Mouse (Mus musculus) hindbrain, embryonic 16.5 days (tissue): ENCODE data around the gene Gcnt1. TPM values are rescaled to one million over a fixed set of nuclear protein-coding genes. Genes with fewer than 3 reads are reported as not detected.

ENCODE experiments used
- ATAC-seq: fragments of 200-750 bp; cut with Nextera tagmentation; 2 replicates; pipeline ENCODE4 v1.8.0; 2017; ENCODE audit warnings: moderate TSS enrichment, moderate library complexity
- H3K27ac ChIP-seq: fragments of 300-500 bp; sonication (generic); 2 replicates; pipeline ENCODE4 v1.5.1; 2014; ENCODE audit warnings: low read depth, mild to moderate bottlenecking, control low read depth, low read length, moderate library complexity
- H3K27me3 ChIP-seq: fragments of 300-500 bp; sonication (generic); replicated peaks from 2 replicates; pipeline ENCODE4 v1.6.1; 2014; ENCODE audit warnings: low read length; ENCODE audit not compliant: control insufficient read depth, insufficient read depth
- H3K36me3 ChIP-seq: fragments of 300-500 bp; sonication (generic); 2 replicates; pipeline ENCODE4 v1.6.1; 2014; ENCODE audit warnings: mild to moderate bottlenecking, low read length, moderate library complexity, mixed read lengths; ENCODE audit not compliant: control insufficient read depth, insufficient read depth
- H3K4me1 ChIP-seq: fragments of 300-500 bp; sonication (generic); 2 replicates; pipeline ENCODE4 v1.6.1; 2014; ENCODE audit warnings: low read depth, low read length; ENCODE audit not compliant: control insufficient read depth, insufficient read depth
- H3K4me2 ChIP-seq: fragments of 300-500 bp; sonication (generic); 2 replicates; pipeline ENCODE4 v1.6.1; 2014; ENCODE audit warnings: mild to moderate bottlenecking, low read length, control low read depth, moderate library complexity
- H3K4me3 ChIP-seq: fragments of 300-500 bp; sonication (generic); 2 replicates; pipeline ENCODE4 v1.5.1; 2014; ENCODE audit warnings: mild to moderate bottlenecking, low read length, control low read depth, moderate library complexity
- H3K9ac ChIP-seq: fragments of 300-500 bp; sonication (generic); 2 replicates; pipeline ENCODE4 v1.6.1; 2014; ENCODE audit warnings: low read depth, mild to moderate bottlenecking, control low read depth, low read length, moderate library complexity
- H3K9me3 ChIP-seq: fragments of 300-500 bp; sonication (generic); 2 replicates; pipeline ENCODE4 v1.6.1; 2014; ENCODE audit warnings: mild to moderate bottlenecking, low read length, moderate library complexity; ENCODE audit not compliant: control insufficient read depth
- WGBS: fragments of 180-500 bp; shearing (Covaris S2); extraction: QIAGEN DNeasy Blood & Tissue Kit; methylation state at CpG from one replicate; pipeline ENCODE4 v1.1.7; 2014; 5-methylcytosine and 5-hydroxymethylcytosine counted together
- polyA plus RNA-seq: library from polyadenylated mRNA; unstranded; fragments of >200 nt; fragmentation: Nextera tagmentation; extraction: Ambion mirVana; gene quantifications from 2 replicates; pipeline ENCODE4 v1.2.1, GENCODE M21; 2015

The Gcnt1 gene
- polyA plus RNA-seq, 1 experiment from 2014 or later = 0.71 TPM

DNA sequence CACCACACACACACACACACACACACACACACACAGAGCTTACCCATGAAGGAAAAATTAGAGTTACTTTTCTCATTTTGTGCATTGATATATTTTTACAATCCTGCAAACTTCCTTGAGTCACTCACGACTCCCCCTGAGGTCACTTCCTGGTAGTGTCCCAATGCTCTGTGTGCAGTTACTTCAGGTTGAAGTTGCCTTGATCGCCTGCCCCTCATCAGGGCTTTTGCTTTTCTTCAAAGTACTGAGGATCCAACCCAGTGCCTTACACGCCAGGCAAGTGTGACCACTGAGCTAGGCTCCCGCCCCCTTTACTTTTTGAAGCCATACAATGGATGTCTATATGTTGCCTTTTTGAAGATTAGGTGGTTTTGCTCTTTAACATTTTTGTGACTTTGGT lies 27.3 kb upstream of the Gcnt1 start:
- Histone ChIP-seq H3K4me1 (peaks cover 4% of the 10 kb centered on the region), H3K9ac (no peak overlapping the region), H3K4me2 (no peak overlapping the region), H3K4me3 (no peak overlapping the region), H3K9me3 (no peaks in the 10 kb centered on the region), H3K27ac (no peak overlapping the region), H3K36me3 (peaks cover 10% of the 10 kb centered on the region), H3K27me3 (no peaks in the 10 kb centered on the region)
- no peak for ATAC-seq
- WGBS = 90% methylated on average over 4 of the region's 4 CpGs

DNA sequence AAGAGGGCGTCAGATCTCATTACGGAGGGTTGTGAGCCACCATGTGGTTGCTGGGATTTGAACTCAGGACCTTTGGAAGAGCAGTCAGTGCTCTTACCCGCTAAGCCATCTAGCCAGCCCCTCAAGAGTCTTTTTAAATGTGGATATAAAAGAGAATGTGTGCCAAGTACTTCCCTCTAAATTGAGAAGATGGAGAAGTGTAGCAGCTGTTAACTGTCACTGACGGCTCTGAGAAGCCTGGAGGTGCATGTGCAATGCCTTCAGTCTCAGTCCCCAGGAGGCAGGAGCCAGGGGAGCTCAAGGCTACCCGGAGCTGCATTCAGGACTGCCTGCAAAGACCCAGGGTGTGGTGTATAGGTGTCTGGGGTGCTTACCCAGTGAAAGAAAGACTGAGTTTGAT lies 25.3 kb upstream of the Gcnt1 start:
- H3K27ac ChIP-seq = no peak overlapping the region
- H3K27me3 ChIP-seq = no peaks in the 10 kb centered on the region
- H3K9me3 ChIP-seq = no peaks in the 10 kb centered on the region
- no peak overlapping the region for H3K9ac ChIP-seq
- H3K4me3 ChIP-seq = no peak overlapping the region
- H3K4me2 ChIP-seq = no peak overlapping the region
- peaks cover 10% of the 10 kb centered on the region for H3K36me3 ChIP-seq
- 82% methylated on average over 5 of the region's 5 CpGs for WGBS
- no peak for ATAC-seq
- H3K4me1 ChIP-seq = peaks cover 9% of the 10 kb centered on the region

DNA sequence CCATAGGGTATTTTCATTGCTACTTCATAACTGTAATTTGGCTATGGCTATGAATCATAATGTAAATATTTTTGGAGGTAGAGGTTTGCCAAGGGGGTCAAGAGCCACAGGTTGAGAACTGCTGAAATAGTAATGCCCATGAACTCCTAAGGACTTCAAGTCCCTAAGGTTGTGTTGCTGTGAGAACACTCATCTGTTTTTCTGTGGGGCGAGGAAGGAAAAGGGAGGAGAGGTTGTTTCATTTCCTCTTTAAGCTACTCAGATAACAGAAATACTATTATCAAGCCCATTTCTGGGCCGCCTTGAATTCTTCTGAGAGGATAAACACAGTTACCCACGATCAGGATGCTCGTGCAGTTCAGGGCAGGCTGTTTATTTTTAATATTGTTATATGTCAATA lies 24.2 kb upstream of the Gcnt1 start:
- Histone ChIP-seq H3K36me3 (peaks cover 10% of the 10 kb centered on the region), H3K4me3 (no peak overlapping the region), H3K4me1 (peaks cover 9% of the 10 kb centered on the region), H3K9ac (no peak overlapping the region), H3K27me3 (no peaks in the 10 kb centered on the region), H3K27ac (no peak overlapping the region), H3K9me3 (no peaks in the 10 kb centered on the region), H3K4me2 (no peak overlapping the region)
- WGBS = 89% methylated on average over 4 of the region's 4 CpGs
- ATAC-seq = no peak

DNA sequence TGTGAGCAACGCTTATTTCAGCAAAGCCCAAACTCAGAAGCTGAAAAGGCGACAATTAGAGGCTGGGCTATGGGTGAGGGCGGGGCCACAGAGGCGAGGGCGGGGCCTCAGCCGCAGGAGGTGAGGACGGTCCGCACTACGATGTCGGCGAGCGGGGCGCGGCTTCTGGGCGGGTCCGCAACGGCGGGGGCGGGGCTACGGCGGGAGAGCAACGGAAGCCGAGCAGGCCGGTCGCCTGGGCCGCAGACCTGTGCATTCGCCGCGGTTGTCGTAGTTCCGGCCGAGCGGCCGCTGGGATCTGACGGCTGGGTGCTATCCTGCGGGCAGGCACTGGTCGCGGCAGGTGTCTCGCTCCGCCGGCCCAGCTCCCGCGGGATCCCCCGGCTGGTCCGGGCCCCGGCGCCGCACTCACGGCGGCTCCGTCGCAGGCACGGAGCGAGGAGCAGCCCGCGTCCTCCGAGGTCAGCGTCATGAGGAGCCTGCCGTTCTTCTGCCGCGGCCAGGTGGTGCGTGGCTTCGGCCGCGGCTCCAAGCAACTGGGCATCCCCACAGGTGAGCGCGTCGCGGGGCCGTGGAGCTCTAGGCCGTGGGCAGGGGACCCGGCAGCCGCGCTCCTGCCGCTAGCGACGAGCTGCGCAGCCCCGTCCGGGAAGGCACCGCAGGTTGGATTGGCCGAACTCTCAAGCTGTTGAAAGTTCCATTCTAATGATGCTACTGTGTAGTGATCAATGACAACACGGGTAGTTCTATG lies 21.4 kb upstream of the Gcnt1 start, which contains the start of gene Rfk:
Gene Rfk (plus strand): TSS at position 203 of the 751 bp plus-strand sequence.
- no peaks in the 10 kb centered on the region for H3K9me3 ChIP-seq
- peak within 1 kb of the TSS; percentile 83 for H3K4me3 ChIP-seq
- H3K27ac ChIP-seq = peak within 1 kb of the TSS; percentile 82
- peak; percentile 99 for ATAC-seq
- H3K27me3 ChIP-seq = no peaks in the 10 kb centered on the region
- WGBS = under 1% methylated on average over 79 of the region's 83 CpGs
- peak within 1 kb of the TSS; percentile 52 for H3K4me2 ChIP-seq
- peaks cover 8% of the 10 kb centered on the region for H3K36me3 ChIP-seq
- peak within 1 kb of the TSS; percentile 94 for H3K9ac ChIP-seq
- peaks cover 9% of the 10 kb centered on the region for H3K4me1 ChIP-seq

DNA sequence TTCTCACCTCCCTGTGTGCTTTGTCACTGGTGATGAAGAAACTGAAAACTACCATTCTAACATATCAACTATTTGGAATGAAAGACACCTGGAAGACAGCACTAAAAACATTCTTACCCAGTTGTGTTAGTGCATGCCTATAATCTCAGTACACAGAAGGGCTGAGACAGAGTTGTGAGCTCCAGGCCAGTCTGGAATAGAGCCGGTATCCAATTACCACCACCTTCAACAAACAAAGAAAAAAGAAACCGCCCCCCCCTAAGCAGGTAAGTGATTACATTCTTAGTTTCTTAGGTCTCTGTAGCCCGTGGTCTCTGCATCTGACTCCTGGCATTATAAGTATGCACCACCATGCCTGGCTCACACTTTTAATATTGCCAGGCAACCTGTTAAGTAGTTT lies 20.2 kb upstream of the Gcnt1 start:
- peaks cover 9% of the 10 kb centered on the region for H3K4me1 ChIP-seq
- WGBS = 21% methylated on average over 3 of the region's 3 CpGs
- no peak overlapping the region for H3K27ac ChIP-seq

DNA sequence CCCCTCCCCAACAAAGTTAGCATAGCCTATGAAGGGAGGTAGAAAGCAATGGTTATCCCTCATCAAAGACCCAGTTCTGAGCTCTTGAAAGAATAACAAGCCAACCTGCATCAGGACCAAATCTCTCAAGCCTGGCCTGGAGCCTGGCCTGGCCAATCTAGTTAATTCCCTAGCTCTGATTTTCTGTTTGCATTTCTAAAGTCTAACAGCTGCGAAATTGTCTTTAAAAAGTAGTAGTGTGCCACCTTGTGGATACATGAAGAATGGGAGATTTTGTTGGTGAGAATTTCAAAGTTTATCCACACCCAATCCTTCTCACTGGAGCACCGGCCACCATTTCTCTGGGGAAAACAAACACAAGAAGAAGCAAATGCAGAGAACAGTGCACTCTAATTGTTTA lies 15.8 kb upstream of the Gcnt1 start:
- peak; percentile 53; the same call in 1 of the 2 replicates for ATAC-seq
- no peak overlapping the region for H3K4me2 ChIP-seq
- H3K27me3 ChIP-seq = no peaks in the 10 kb centered on the region
- H3K4me3 ChIP-seq = no peak overlapping the region
- no peak overlapping the region for H3K27ac ChIP-seq
- no peaks in the 10 kb centered on the region for H3K36me3 ChIP-seq
- no peak overlapping the region for H3K9ac ChIP-seq
- H3K9me3 ChIP-seq = no peaks in the 10 kb centered on the region
- WGBS = 9% methylated on average over 2 of the region's 2 CpGs
- H3K4me1 ChIP-seq = 0 out of 2 replicates have a peak, but pooled peaks cover 3% of the 10 kb centered on the region

More for the DNA sequence above, 20.2 kb upstream of the Gcnt1 start:
- Histone ChIP-seq H3K9ac (no peak overlapping the region), H3K4me3 (no peak overlapping the region), H3K36me3 (peaks cover 2% of the 10 kb centered on the region; the same call in 1 of the 2 replicates), H3K27me3 (no peaks in the 10 kb centered on the region), H3K4me2 (no peak overlapping the region), H3K9me3 (no peaks in the 10 kb centered on the region)
- ATAC-seq = no peak

DNA sequence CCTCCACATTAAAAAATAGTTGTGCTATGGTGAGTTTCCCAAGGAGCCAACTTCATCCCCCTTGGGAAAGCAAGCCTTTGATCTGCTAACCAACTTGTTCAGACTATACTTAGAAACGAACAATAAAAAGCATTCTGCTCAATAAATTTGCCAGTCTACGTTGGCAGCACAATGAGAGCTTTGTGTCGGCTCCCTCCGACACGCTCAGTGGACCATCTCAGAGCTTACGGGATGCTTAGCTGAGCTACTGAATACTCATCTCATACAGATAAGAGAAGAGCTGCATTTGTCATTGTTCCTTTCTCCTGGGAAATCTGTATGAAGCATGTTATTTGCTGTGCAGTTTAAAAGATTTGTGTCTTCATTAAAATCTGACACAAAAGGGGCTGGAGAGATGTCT lies 13.8 kb upstream of the Gcnt1 start:
- no peaks in the 10 kb centered on the region for H3K36me3 ChIP-seq
- no peak overlapping the region for H3K4me3 ChIP-seq
- no peaks in the 10 kb centered on the region for H3K9me3 ChIP-seq
- 0 out of 2 replicates have a peak, but pooled peaks cover 3% of the 10 kb centered on the region for H3K4me1 ChIP-seq
- no peak overlapping the region for H3K9ac ChIP-seq
- H3K27ac ChIP-seq = no peak overlapping the region
- peak; percentile 70; the same call in 1 of the 2 replicates for ATAC-seq
- no peaks in the 10 kb centered on the region for H3K27me3 ChIP-seq
- WGBS = 19% methylated on average over 6 of the region's 6 CpGs
- 0 out of 2 replicates have a peak overlapping the region, but pooled peaks have one; percentile 19 for H3K4me2 ChIP-seq

DNA sequence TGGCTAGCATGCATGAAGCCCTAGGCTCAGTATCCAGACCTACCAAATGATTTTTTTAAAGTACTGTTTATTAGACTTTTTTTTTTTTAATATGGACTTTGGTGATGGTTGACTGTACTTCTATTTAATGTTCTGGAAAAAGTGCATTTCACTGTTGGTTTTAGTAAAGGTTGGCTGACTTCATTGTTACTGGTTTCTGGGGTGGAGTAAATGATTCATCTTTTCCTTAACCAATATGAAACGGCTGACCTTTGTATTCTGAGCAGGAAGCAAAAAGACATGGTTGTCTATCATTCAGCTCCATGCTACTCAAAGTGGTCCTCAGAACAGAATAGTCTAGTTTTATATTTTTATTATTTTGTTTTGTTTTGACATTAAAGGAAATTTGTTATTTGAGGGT lies 12.8 kb upstream of the Gcnt1 start:
- no peak for ATAC-seq
- H3K27ac ChIP-seq = no peak overlapping the region
- H3K27me3 ChIP-seq = no peaks in the 10 kb centered on the region
- no peaks in the 10 kb centered on the region for H3K36me3 ChIP-seq
- H3K9me3 ChIP-seq = no peaks in the 10 kb centered on the region
- H3K4me3 ChIP-seq = no peak overlapping the region
- H3K9ac ChIP-seq = no peak overlapping the region
- no peak overlapping the region for H3K4me2 ChIP-seq
- 63% methylated on average over 1 of the region's 1 CpGs for WGBS
- H3K4me1 ChIP-seq = 0 out of 2 replicates have a peak, but pooled peaks cover 3% of the 10 kb centered on the region

DNA sequence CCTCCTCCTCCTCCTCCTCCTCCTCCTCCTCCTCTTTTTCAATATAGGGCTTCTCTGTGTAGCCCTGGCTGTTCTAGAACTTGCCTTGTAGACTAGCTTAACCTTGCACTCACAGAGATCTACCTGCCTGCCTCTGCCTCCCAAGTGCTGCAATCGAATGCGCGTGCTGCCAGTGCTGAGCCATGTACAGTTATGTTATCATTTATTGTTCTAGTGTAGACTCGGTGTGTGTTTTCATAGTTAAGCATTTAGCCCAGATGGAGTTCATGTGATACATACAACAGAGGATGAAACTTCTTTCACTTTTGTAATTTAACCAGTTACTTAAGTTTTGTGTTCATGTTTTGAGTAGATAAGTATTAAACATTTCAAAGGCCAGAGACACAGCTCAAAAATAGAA lies 12.4 kb upstream of the Gcnt1 start:
- Histone ChIP-seq H3K9me3 (no peaks in the 10 kb centered on the region), H3K4me3 (no peak overlapping the region), H3K36me3 (no peaks in the 10 kb centered on the region), H3K27ac (no peak overlapping the region), H3K9ac (no peak overlapping the region), H3K27me3 (no peaks in the 10 kb centered on the region), H3K4me1 (0 out of 2 replicates have a peak, but pooled peaks cover 3% of the 10 kb centered on the region), H3K4me2 (no peak overlapping the region)
- WGBS = 96% methylated on average over 4 of the region's 4 CpGs
- no peak for ATAC-seq
